Mouse (Mus musculus) lung, postnatal 0 days (tissue): ENCODE measurements around the gene Zfp385c.

Experiments used
- CTCF ChIP-seq: IDR thresholded peaks from 2 replicates; pipeline ENCODE4 v1.5.1; 2016; ENCODE audit warnings: antibody characterized with exemption, mild to moderate bottlenecking
- EP300 ChIP-seq: IDR thresholded peaks from 2 replicates; pipeline ENCODE4 v1.6.1; 2016; ENCODE audit warnings: antibody characterized with exemption, mild to moderate bottlenecking, control low read depth

DNA sequence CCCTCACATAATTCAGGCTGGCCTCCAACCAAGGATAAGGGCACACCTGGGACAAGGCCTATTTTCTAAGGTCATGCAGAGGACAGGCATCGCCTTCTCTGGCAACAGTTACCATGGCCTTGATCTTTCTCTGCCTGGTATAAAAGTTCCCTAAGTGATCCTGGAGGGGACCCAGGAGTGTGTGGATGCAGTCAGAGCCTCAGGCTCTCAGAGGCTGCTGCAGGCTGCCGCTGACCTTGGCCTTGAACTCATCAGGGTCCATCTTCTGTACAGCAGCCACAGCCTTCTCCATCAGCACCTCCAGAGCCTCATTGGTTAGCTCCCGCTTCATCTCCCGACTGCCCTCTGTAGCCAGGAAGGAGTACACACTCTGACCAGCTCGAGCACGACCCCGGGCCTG is 5.7 kb upstream of the Zfp385c start:
- no peak for TF ChIP-seq CTCF
- TF ChIP-seq EP300: no peak
